16 mouse cellular contexts compared by ENCODE assay signal in the genomic region with DNA sequence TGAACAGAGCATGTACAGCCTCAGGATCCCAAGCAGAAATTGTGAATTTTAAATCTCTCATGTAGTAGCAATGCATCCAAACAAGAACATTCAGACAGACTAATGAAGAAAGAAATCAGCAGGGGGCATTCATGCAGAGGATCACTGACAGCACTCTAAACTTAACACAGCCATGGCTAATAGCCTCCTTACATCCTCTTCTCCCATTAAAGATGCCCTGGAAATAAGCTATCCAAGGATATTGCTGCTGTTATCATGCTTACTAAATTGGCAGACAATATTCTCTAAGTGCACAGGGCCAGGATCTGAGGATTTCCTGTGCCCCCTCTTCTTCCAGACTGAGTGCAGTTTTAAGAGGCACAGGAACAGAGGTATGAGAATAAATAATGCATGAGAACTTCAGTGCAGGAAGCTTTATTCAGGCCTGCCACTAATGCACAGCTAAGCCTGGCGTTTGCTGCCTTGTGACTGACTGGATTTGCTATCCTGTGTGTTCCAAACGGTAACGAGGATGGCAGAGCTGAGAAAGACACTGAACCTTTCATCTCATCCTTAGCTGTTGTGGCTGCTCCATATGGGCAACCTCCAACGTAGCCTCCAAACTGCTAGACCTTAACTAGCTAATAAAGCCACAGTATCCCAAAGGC.
A peak's percentile ranks its signal among the peaks of the same experiment; 100 is the strongest.
DNase-seq lines count a peak whose midpoint lies in the region; ATAC-seq and TF ChIP-seq lines count a peak whose summit lies in the region.
"Had no signal": no experiment of that assay in that cellular context is flagged by ENCODE, and none has a peak within 500 bp of the region (broad histone marks: within the 10 kb centered on the region; RNA-seq: fewer than 3 reads in every experiment).

No protein-coding gene starts in this region.

- DNase-seq in neural tube, embryonic 10.5 days (ENCODE audit: extremely low spot score, low spot score): no peak
- no peak for DNase-seq in forebrain, postnatal 0 days
- DNase-seq in midbrain, embryonic 14.5 days: peak; percentile 73
- no peak for DNase-seq in cerebellum, adult 9-10 months
- no peak for DNase-seq in lung, postnatal 25 days (ENCODE audit: low spot score)
- DNase-seq in kidney, adult 9 months: no peak
- DNase-seq: adrenal gland, adult 2 months; heart, adult 11 months; layer of hippocampus, adult 9-11 months; lung, embryonic 14.5 days; thymus, adult 2 months had no signal

- no peak overlapping the region for H3K4me2 ChIP-seq in neural tube, embryonic 12.5 days (replicated peaks)
- H3K4me2 ChIP-seq in forebrain, postnatal 0 days (ENCODE audit: low read depth): no peak overlapping the region
- no peak overlapping the region for H3K4me2 ChIP-seq in midbrain, embryonic 14.5 days (ENCODE audit: low read length)
- H3K4me2 ChIP-seq: limb, embryonic 15.5 days; lung, embryonic 14.5 days had no signal

- peak; percentile 41; the same call in 1 of the 2 replicates for ATAC-seq in neural tube, embryonic 12.5 days (ENCODE audit: low FRiP score, low read depth)
- peak; percentile 43; the same call in 1 of the 2 replicates for ATAC-seq in forebrain, postnatal 0 days
- ATAC-seq in midbrain, embryonic 14.5 days (ENCODE audit: low FRiP score, low TSS enrichment): peak; percentile 88
- ATAC-seq: inflammation-experienced regulatory T-cells, adult 6 months had no signal

- no peaks in the 10 kb centered on the region for H3K36me3 ChIP-seq in neural tube, embryonic 12.5 days
- no peaks in the 10 kb centered on the region for H3K36me3 ChIP-seq in forebrain, postnatal 0 days (ENCODE audit: insufficient read depth)
- H3K36me3 ChIP-seq in midbrain, embryonic 14.5 days (ENCODE audit: control insufficient read depth, insufficient read depth, low read length): no peaks in the 10 kb centered on the region
- H3K36me3 ChIP-seq: G1E; limb, embryonic 15.5 days had no signal

- 38% methylated on average over 4 of the region's 4 CpGs for WGBS in neural tube, embryonic 12.5 days
- 11% methylated on average over 4 of the region's 4 CpGs for WGBS in forebrain, postnatal 0 days
- WGBS in midbrain, embryonic 14.5 days: 2% methylated on average over 4 of the region's 4 CpGs

- no peak for TF ChIP-seq CTCF in forebrain, postnatal 0 days (IDR thresholded peaks at IDR 0.05; ENCODE audit: low read depth)

- H3K4me1 ChIP-seq in neural tube, embryonic 12.5 days: no peaks in the 10 kb centered on the region
- H3K4me1 ChIP-seq in forebrain, postnatal 0 days (ENCODE audit: insufficient read depth): no peaks in the 10 kb centered on the region
- peaks cover 8% of the 10 kb centered on the region; the same call in 1 of the 2 replicates for H3K4me1 ChIP-seq in midbrain, embryonic 14.5 days (ENCODE audit: control insufficient read depth, insufficient read depth, low read length)
- H3K4me1 ChIP-seq: limb, embryonic 15.5 days had no signal

- H3K27ac ChIP-seq in neural tube, embryonic 12.5 days: no peak overlapping the region
- no peak overlapping the region for H3K27ac ChIP-seq in forebrain, postnatal 0 days (ENCODE audit: low read depth, low read length)
- peak overlapping the region; percentile 74 for H3K27ac ChIP-seq in midbrain, embryonic 14.5 days (replicated peaks; ENCODE audit: low read depth, low read length)
- H3K27ac ChIP-seq: limb, embryonic 15.5 days had no signal

- H3K9me3 ChIP-seq in neural tube, embryonic 12.5 days: no peaks in the 10 kb centered on the region
- no peaks in the 10 kb centered on the region for H3K9me3 ChIP-seq in forebrain, postnatal 0 days (ENCODE audit: low read length)
- H3K9me3 ChIP-seq in midbrain, embryonic 14.5 days (ENCODE audit: control insufficient read depth, low read length): no peaks in the 10 kb centered on the region
- H3K9me3 ChIP-seq: G1E; limb, embryonic 15.5 days had no signal

- H3K27me3 ChIP-seq in neural tube, embryonic 12.5 days (replicated peaks): no peaks in the 10 kb centered on the region
- no peaks in the 10 kb centered on the region for H3K27me3 ChIP-seq in forebrain, postnatal 0 days (ENCODE audit: insufficient read depth, low read length)
- no peaks in the 10 kb centered on the region for H3K27me3 ChIP-seq in midbrain, embryonic 14.5 days (ENCODE audit: control insufficient read depth, insufficient read depth, low read length)
- H3K27me3 ChIP-seq: limb, embryonic 15.5 days had no signal

- no peak overlapping the region for H3K9ac ChIP-seq in neural tube, embryonic 12.5 days
- no peak overlapping the region for H3K9ac ChIP-seq in forebrain, postnatal 0 days
- no peak overlapping the region for H3K9ac ChIP-seq in midbrain, embryonic 14.5 days (replicated peaks; ENCODE audit: low read length)
- H3K9ac ChIP-seq: limb, embryonic 15.5 days; lung, embryonic 14.5 days had no signal

- H3K4me3 ChIP-seq in neural tube, embryonic 12.5 days: no peak overlapping the region
- H3K4me3 ChIP-seq in forebrain, postnatal 0 days (ENCODE audit: low read depth, low read length): no peak overlapping the region
- no peak overlapping the region for H3K4me3 ChIP-seq in midbrain, embryonic 14.5 days (replicated peaks; ENCODE audit: low read depth, low read length)
- H3K4me3 ChIP-seq: limb, embryonic 15.5 days; myocyte had no signal
